Mouse (Mus musculus): ENCODE measurements around the gene Cd96. TPM values are rescaled to one million over a fixed set of nuclear protein-coding genes. Genes with fewer than 3 reads are reported as not detected.

Cd96 gene
- polyA plus RNA-seq, 1 experiment from 2014 or later = 0.55 TPM

- Histone ChIP-seq H3K27ac (no peak overlapping the region), H3K27me3 (no peaks in the 10 kb centered on the region), H3K4me2 (no peak overlapping the region), H3K9ac (no peak overlapping the region), H3K36me3 (no peaks in the 10 kb centered on the region), H3K4me1 (no peaks in the 10 kb centered on the region), H3K9me3 (no peaks in the 10 kb centered on the region), H3K4me3 (no peak overlapping the region)
- ATAC-seq (ENCODE audit: insufficient number of reproducible peaks, low FRiP score, low TSS enrichment, low read depth) = no peak
- 62% methylated on average over 4 of the region's 4 CpGs for WGBS
These were observed 12.6 kb downstream of the Cd96 start for GRCm38 (mm10) chr16:46107431-46107830.

DNA sequence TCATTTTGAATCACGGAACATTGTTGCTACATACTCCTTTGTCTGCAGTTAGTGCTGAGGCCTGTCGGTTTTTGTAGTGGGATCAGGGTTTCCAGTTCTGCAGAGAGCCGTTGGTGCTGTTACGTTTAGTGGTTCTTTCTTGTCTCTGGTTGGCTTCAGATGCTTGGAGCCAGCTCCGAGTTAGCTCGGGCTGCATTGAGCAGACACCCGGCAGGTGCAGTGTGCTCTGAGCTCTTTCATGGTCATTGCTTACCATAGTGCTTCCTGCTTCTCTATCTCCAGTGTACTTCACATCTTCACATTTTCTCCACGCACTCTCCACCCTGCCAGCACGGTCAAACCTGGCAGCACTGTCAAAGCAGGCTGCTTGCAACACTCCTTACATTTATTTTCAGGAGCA lies 15.6 kb downstream of the Cd96 start:
- H3K4me3 ChIP-seq = no peak overlapping the region
- H3K4me2 ChIP-seq = no peak overlapping the region
- H3K4me1 ChIP-seq = no peaks in the 10 kb centered on the region
- no peaks in the 10 kb centered on the region for H3K27me3 ChIP-seq
- H3K9me3 ChIP-seq = no peaks in the 10 kb centered on the region
- no peaks in the 10 kb centered on the region for H3K36me3 ChIP-seq
- H3K9ac ChIP-seq = no peak overlapping the region
- no peak overlapping the region for H3K27ac ChIP-seq
- ATAC-seq (ENCODE audit: insufficient number of reproducible peaks, low FRiP score, low TSS enrichment, low read depth) = no peak
- 71% methylated on average over 9 of the region's 9 CpGs for WGBS

DNA sequence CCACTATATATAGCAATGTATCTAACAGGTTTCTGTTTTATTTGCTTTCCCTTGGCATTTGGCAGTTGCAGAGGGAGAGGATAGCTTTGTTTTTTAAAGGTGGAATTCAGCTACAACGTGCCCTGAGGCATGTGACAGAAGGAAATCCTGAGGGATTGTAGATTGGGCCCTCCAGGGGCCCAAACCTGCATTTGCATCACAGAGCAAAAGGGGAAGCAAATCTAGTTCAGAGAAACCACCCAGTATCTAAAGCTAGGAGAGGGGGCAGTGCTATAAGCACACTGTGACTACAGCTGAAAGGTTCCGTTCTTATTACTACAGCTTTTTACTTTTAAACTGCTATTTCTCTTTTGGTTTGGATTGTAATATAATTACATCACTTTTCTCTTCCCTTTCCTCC lies 18.3 kb downstream of the Cd96 start:
- no peaks in the 10 kb centered on the region for H3K36me3 ChIP-seq
- no peaks in the 10 kb centered on the region for H3K27me3 ChIP-seq
- H3K4me2 ChIP-seq = no peak overlapping the region
- no peak overlapping the region for H3K4me3 ChIP-seq
- H3K9ac ChIP-seq = no peak overlapping the region
- no peaks in the 10 kb centered on the region for H3K9me3 ChIP-seq
- H3K27ac ChIP-seq = no peak overlapping the region
- ATAC-seq (ENCODE audit: insufficient number of reproducible peaks, low FRiP score, low TSS enrichment, low read depth) = no peak
- H3K4me1 ChIP-seq = 0 out of 2 replicates have a peak, but pooled peaks cover 5% of the 10 kb centered on the region
- 35% methylated on average over 2 of the region's 2 CpGs for WGBS

- Histone ChIP-seq H3K9me3 (no peaks in the 10 kb centered on the region), H3K27me3 (no peaks in the 10 kb centered on the region), H3K4me1 (0 out of 2 replicates have a peak, but pooled peaks cover 5% of the 10 kb centered on the region), H3K27ac (no peak overlapping the region), H3K4me2 (no peak overlapping the region), H3K36me3 (no peaks in the 10 kb centered on the region), H3K4me3 (no peak overlapping the region), H3K9ac (no peak overlapping the region)
- no peak for ATAC-seq (ENCODE audit: insufficient number of reproducible peaks, low FRiP score, low TSS enrichment, low read depth)
- WGBS = 26% methylated on average over 2 of the region's 2 CpGs
These were observed 19.8 kb downstream of the Cd96 start for GRCm38 (mm10) chr16:46100286-46100685.

DNA sequence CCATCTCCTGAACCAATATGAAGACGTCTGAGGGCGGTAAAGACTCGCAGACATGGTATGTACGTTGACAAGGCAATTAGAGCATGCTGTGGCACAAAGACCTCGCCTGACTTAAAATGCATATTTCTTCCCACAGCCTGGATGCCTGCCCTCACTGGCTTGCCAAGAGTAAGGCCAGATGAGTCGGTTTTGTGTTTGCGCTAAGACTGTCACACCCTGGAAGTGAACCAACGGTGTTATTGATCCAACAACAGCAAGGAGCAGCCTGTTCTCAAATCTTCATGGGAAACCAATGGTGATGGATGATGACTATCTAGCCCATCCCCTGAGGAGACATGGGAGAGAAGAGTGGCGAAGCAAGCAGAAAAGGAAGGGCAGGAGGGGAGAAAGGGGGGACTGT lies 22.6 kb downstream of the Cd96 start:
- Histone ChIP-seq H3K27me3 (no peaks in the 10 kb centered on the region), H3K9me3 (no peaks in the 10 kb centered on the region), H3K4me1 (peaks cover 17% of the 10 kb centered on the region), H3K27ac (no peak overlapping the region), H3K36me3 (no peaks in the 10 kb centered on the region), H3K4me3 (no peak overlapping the region), H3K4me2 (no peak overlapping the region), H3K9ac (no peak overlapping the region)
- 42% methylated on average over 9 of the region's 9 CpGs for WGBS
- no peak for ATAC-seq (ENCODE audit: insufficient number of reproducible peaks, low FRiP score, low TSS enrichment, low read depth)

DNA sequence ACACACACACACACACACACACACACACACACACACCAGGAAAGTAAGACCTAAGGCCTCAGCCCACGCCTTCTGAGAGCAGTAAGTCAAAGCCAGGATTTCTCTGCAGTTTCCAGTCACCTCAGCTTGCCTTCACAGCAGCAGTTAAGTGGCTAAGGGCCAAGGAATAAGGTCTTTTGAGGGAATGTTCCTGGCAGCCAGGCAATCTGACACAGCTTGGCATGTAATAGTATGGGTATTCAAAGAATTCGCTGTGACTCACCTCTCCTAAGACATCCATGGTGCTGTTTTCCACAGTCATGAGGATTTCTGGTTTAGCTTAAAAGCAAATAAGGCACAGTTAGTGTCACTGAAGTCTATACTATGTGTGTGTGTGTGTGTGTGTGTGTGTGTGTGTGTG lies 25.6 kb downstream of the Cd96 start:
- no peaks in the 10 kb centered on the region for H3K36me3 ChIP-seq
- H3K4me3 ChIP-seq = no peak overlapping the region
- H3K27ac ChIP-seq = peak overlapping the region; percentile 69
- no peak overlapping the region for H3K9ac ChIP-seq
- WGBS = 34% methylated on average over 2 of the region's 2 CpGs
- peaks cover 17% of the 10 kb centered on the region for H3K4me1 ChIP-seq
- no peak overlapping the region for H3K4me2 ChIP-seq
- H3K9me3 ChIP-seq = no peaks in the 10 kb centered on the region
- ATAC-seq (ENCODE audit: insufficient number of reproducible peaks, low FRiP score, low TSS enrichment, low read depth) = peak; percentile 78
- no peaks in the 10 kb centered on the region for H3K27me3 ChIP-seq

DNA sequence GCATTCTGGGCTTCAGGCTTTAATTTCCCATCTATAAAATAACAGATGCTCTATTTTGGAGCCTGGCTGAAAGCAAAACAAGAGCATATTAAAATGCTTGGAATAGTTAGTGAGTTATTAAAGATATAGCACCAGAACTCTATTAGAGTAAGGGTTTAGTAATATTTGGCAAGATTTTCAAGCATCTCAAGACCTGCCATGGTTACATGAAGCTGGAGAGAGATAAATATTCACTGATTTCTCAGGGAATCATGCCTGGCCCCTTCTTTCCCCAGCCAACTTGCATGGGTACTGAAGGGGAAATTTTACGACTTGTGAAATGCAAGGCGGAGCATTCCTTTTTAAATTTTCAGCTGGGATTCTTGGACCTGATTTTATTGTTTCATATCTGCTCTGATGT lies 27.1 kb downstream of the Cd96 start:
- no peak overlapping the region for H3K27ac ChIP-seq
- H3K9me3 ChIP-seq = no peaks in the 10 kb centered on the region
- ATAC-seq (ENCODE audit: insufficient number of reproducible peaks, low FRiP score, low TSS enrichment, low read depth) = peak; percentile 70; the same call in 1 of the 2 replicates
- H3K4me2 ChIP-seq = no peak overlapping the region
- H3K27me3 ChIP-seq = no peaks in the 10 kb centered on the region
- no peak overlapping the region for H3K4me3 ChIP-seq
- no peaks in the 10 kb centered on the region for H3K36me3 ChIP-seq
- peaks cover 17% of the 10 kb centered on the region for H3K4me1 ChIP-seq
- H3K9ac ChIP-seq = no peak overlapping the region
- 38% methylated on average over 2 of the region's 2 CpGs for WGBS

- Histone ChIP-seq H3K27ac (no peak overlapping the region), H3K4me3 (no peak overlapping the region)
- ATAC-seq (ENCODE audit: insufficient number of reproducible peaks, low FRiP score, low TSS enrichment, low read depth) = no peak
These were observed 33.1 kb downstream of the Cd96 start for GRCm38 (mm10) chr16:46086874-46087473.

DNA sequence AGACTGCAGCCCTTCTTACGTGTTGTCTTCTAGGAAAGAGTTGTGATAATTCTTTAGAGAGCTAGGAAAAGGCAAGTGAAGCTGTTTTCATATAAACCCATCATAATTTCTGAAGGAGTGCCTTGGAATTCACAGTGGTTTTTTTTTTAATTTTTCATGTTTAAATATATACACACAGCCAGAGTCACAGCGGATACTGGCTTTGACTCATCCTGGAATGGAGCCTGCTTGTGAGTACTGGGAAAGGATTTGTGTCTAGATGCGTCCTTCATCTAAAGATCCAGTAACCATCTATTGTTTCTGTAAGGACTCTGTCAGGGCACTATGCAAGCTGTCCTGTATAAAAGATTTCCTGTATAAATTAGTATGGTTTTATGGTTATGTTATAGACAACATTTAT lies 52.1 kb downstream of the Cd96 start:
- no peaks in the 10 kb centered on the region for H3K36me3 ChIP-seq
- no peak overlapping the region for H3K4me3 ChIP-seq
- H3K4me2 ChIP-seq = no peak overlapping the region
- no peaks in the 10 kb centered on the region for H3K9me3 ChIP-seq
- ATAC-seq (ENCODE audit: insufficient number of reproducible peaks, low FRiP score, low TSS enrichment, low read depth) = no peak
- H3K27ac ChIP-seq = no peak overlapping the region
- 76% methylated on average over 3 of the region's 3 CpGs for WGBS
- H3K27me3 ChIP-seq = no peaks in the 10 kb centered on the region
- no peak overlapping the region for H3K9ac ChIP-seq
- H3K4me1 ChIP-seq = no peaks in the 10 kb centered on the region

More at GRCm38 (mm10) chr16:46086874-46087473, 33.1 kb downstream of the Cd96 start:
- WGBS = 60% methylated on average over 5 of the region's 5 CpGs
- H3K36me3 ChIP-seq = no peaks in the 10 kb centered on the region
- H3K9ac ChIP-seq = no peak overlapping the region
- no peaks in the 10 kb centered on the region for H3K9me3 ChIP-seq
- no peak overlapping the region for H3K4me2 ChIP-seq
- H3K27me3 ChIP-seq = no peaks in the 10 kb centered on the region
- H3K4me1 ChIP-seq = no peaks in the 10 kb centered on the region

DNA sequence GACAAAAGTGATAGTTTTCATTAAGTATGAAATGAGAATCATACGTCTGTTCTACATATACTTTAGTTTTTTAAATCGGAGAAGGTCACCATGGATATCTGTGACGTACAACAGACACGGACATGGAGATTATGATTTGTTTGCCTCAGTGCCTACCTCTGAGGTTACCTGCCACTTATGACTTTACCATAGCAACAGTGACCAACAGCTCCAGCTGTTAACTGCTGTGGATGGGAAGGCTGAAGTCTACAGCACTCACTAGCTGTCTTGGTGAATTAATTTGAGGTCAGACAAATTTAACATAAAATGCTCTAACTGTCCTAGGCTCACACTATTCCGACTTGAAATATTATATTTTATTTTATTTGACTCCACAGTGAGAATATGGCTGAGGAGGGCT lies 56.8 kb downstream of the Cd96 start:
- Histone ChIP-seq H3K27ac (no peak overlapping the region), H3K4me3 (no peak overlapping the region), H3K9me3 (no peaks in the 10 kb centered on the region), H3K4me1 (no peaks in the 10 kb centered on the region), H3K36me3 (no peaks in the 10 kb centered on the region), H3K4me2 (no peak overlapping the region), H3K27me3 (no peaks in the 10 kb centered on the region), H3K9ac (no peak overlapping the region)
- 79% methylated on average over 5 of the region's 5 CpGs for WGBS
- ATAC-seq (ENCODE audit: insufficient number of reproducible peaks, low FRiP score, low TSS enrichment, low read depth) = no peak

DNA sequence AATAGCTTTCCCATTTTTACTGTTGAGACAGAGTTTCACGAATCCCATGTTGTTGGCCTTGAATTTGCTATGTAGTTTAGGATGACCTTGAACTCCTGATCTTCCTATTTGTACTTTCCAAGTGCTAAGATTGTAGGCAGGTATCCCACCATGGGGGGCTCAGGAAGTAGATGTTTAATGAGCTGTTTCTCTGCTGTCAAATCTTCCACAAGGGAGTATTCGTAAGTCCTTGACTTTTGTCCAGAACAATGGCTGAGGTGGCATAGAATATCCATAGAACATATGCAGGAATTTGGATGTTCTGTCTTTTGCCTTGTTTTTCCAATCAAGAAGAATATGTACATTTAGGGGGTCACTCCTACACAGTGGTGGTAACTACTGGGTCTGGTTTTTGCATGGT lies 73.1 kb downstream of the Cd96 start:
- Histone ChIP-seq H3K27me3 (no peaks in the 10 kb centered on the region), H3K4me3 (no peak overlapping the region), H3K9ac (no peak overlapping the region), H3K9me3 (no peaks in the 10 kb centered on the region), H3K36me3 (no peaks in the 10 kb centered on the region), H3K4me2 (no peak overlapping the region), H3K27ac (no peak overlapping the region), H3K4me1 (no peaks in the 10 kb centered on the region)
- no peak for ATAC-seq (ENCODE audit: insufficient number of reproducible peaks, low FRiP score, low TSS enrichment, low read depth)
- 78% methylated on average over 2 of the region's 2 CpGs for WGBS

- no peaks in the 10 kb centered on the region for H3K9me3 ChIP-seq
- no peak overlapping the region for H3K4me3 ChIP-seq
- WGBS = 37% methylated on average over 2 of the region's 2 CpGs
- H3K27ac ChIP-seq = no peak overlapping the region
- H3K27me3 ChIP-seq = no peaks in the 10 kb centered on the region
- H3K9ac ChIP-seq = no peak overlapping the region
- no peak overlapping the region for H3K4me2 ChIP-seq
- H3K4me1 ChIP-seq = no peaks in the 10 kb centered on the region
- no peak for ATAC-seq (ENCODE audit: insufficient number of reproducible peaks, low FRiP score, low TSS enrichment, low read depth)
- H3K36me3 ChIP-seq = no peaks in the 10 kb centered on the region
These were observed 83.8 kb downstream of the Cd96 start for GRCm38 (mm10) chr16:46036261-46036660.

GRCm38 (mm10) chr16:46033896-46034295 lies 86.2 kb downstream of the Cd96 start:
- no peak overlapping the region for H3K9ac ChIP-seq
- 72% methylated on average over 9 of the region's 9 CpGs for WGBS
- H3K4me3 ChIP-seq = no peak overlapping the region
- ATAC-seq (ENCODE audit: insufficient number of reproducible peaks, low FRiP score, low TSS enrichment, low read depth) = no peak
- no peak overlapping the region for H3K4me2 ChIP-seq
- no peak overlapping the region for H3K27ac ChIP-seq
- H3K36me3 ChIP-seq = no peaks in the 10 kb centered on the region
- no peaks in the 10 kb centered on the region for H3K4me1 ChIP-seq
- no peaks in the 10 kb centered on the region for H3K27me3 ChIP-seq
- H3K9me3 ChIP-seq = no peaks in the 10 kb centered on the region
